Mouse (Mus musculus) heart, postnatal 0 days (tissue): Measurements from ENCODE around the gene Defb45.

Source experiments
- CTCF ChIP-seq: IDR thresholded peaks from 2 replicates; pipeline ENCODE4 v1.5.1; 2016; ENCODE audit warnings: antibody characterized with exemption, control low read depth, low read depth
- EP300 ChIP-seq: IDR thresholded peaks from 2 replicates; pipeline ENCODE4 v1.6.1; 2016; ENCODE audit warnings: antibody characterized with exemption, low read depth

DNA sequence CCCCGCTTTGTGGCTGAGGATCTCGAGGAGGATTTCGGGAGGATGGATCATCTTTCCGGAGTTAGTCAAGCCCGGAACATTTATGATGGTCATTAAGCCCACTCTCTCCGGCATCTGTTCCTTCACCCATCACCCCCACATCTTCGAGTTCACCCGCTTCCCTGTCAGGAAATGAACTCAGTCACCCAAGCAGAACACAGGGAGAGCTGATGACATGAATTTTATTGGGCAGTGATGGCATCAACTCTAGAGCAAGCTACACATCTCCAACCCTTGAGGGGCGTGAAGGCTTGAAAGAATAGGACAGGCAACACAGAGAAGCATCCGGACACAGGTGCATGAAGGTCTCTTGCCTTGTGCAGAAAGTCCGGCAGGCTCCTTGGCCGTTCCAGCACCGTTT is 23.0 kb upstream of the Defb45 start:
- TF ChIP-seq CTCF (no peak), EP300 (no peak)
